9 mouse cellular contexts compared by ENCODE assay signal in the genomic region with DNA sequence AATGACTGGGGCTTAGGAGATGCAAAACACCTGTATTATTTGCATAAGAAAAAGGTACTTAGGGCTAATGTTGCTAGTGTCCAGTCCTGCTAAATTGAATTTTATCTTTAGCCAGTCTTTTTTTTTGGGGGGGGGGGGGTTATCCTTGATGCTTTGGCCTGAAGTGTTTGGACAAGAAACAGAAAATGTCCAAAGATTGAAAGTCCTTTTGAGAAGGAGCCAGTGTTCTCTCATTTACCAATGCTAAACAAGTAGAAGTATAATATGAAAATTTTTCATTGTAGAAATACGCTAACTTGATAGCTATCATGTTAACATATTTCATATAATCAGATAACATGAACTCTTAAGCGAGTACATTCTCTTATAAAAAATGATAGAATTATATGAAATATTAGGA.
A peak's percentile ranks its signal among the peaks of the same experiment; 100 is the strongest.
DNase-seq lines count a peak whose midpoint lies in the region; ATAC-seq and TF ChIP-seq lines count a peak whose summit lies in the region.
"Had no signal": no experiment of that assay in that cellular context is flagged by ENCODE, and none has a peak within 500 bp of the region (broad histone marks: within the 10 kb centered on the region; RNA-seq: fewer than 3 reads in every experiment).

No protein-coding gene starts in this region.

- H3K9me3 ChIP-seq in limb, embryonic 10.5 days (replicated peaks): no peaks in the 10 kb centered on the region
- H3K9me3 ChIP-seq in neural tube, embryonic 12.5 days: no peaks in the 10 kb centered on the region

- WGBS in liver, adult 2 months: 68% methylated on average over 2 of the region's 2 CpGs
- WGBS in limb, embryonic 10.5 days: 91% methylated on average over 2 of the region's 2 CpGs
- WGBS in neural tube, embryonic 12.5 days: 91% methylated on average over 2 of the region's 2 CpGs

- peaks cover 11% of the 10 kb centered on the region for H3K4me1 ChIP-seq in liver, adult 2 months (ENCODE audit: control insufficient read depth, insufficient read depth, low read length)
- peaks cover 6% of the 10 kb centered on the region for H3K4me1 ChIP-seq in embryonic fibroblast, embryonic 13.5 days (ENCODE audit: control insufficient read depth, insufficient read depth, low read length)
- peaks cover 19% of the 10 kb centered on the region for H3K4me1 ChIP-seq in limb, embryonic 10.5 days
- peaks cover 15% of the 10 kb centered on the region for H3K4me1 ChIP-seq in neural tube, embryonic 12.5 days

- H3K79me2 ChIP-seq in liver, adult 2 months (ENCODE audit: control insufficient read depth, insufficient read depth, low read length): peaks cover 12% of the 10 kb centered on the region; the same call in 1 of the 2 replicates

- ATAC-seq in neural tube, embryonic 12.5 days (ENCODE audit: low FRiP score, low read depth): no peak

- H3K36me3 ChIP-seq in liver, adult 2 months (ENCODE audit: control insufficient read depth, insufficient read depth, low read length): no peaks in the 10 kb centered on the region; the same call in none of the 2 replicates
- peaks cover 24% of the 10 kb centered on the region for H3K36me3 ChIP-seq in limb, embryonic 10.5 days
- peaks cover 5% of the 10 kb centered on the region for H3K36me3 ChIP-seq in neural tube, embryonic 12.5 days

- no peak overlapping the region for H3K27ac ChIP-seq in liver, adult 2 months (replicated peaks; ENCODE audit: insufficient read depth, low read depth, low read length)
- H3K27ac ChIP-seq in embryonic fibroblast, embryonic 13.5 days (ENCODE audit: insufficient read depth, low read length): no peak overlapping the region
- no peak overlapping the region for H3K27ac ChIP-seq in limb, embryonic 10.5 days
- no peak overlapping the region for H3K27ac ChIP-seq in neural tube, embryonic 12.5 days

- no peak for TF ChIP-seq POLR2A in liver, adult 2 months (IDR thresholded peaks at IDR 0.05; ENCODE audit: extremely low read depth, insufficient read depth, low read length)
- no peak for TF ChIP-seq POLR2A in embryonic fibroblast, embryonic 13.5 days (IDR thresholded peaks at IDR 0.05; ENCODE audit: low read depth, low read length)

- no peak for TF ChIP-seq CTCF in liver, adult 2 months (IDR thresholded peaks at IDR 0.05; ENCODE audit: low read depth, low read length)
- TF ChIP-seq CTCF in embryonic fibroblast, embryonic 13.5 days (IDR thresholded peaks at IDR 0.05; ENCODE audit: borderline replicate concordance, insufficient read depth, low read length): no peak

- intact Hi-C loops in gastrocnemius, postnatal 36 days (cut with DNase I): loop anchor here (5.0 kb wide), 1 partner anchor 61 kb away; no protein-coding TSS in a partner anchor

- peak; percentile 54 for DNase-seq in liver, adult 2 months (ENCODE audit: extremely low read depth, low read depth, low spot score)
- no peak for DNase-seq in liver
- no peak for DNase-seq in limb, embryonic 10.5 days (ENCODE audit: low spot score)
- DNase-seq in adrenal gland, postnatal 4 days (ENCODE audit: low spot score in 2 of 2): no peak
- no peak for DNase-seq in gastrocnemius, postnatal 36 days
- no peak for DNase-seq in c-Kit-positive CD71-positive TER-119-positive erythroid progenitor cells, embryonic 14.5 days (ENCODE audit: low spot score)
- DNase-seq: lung, adult 18-20 months had no signal

- no peaks in the 10 kb centered on the region for H3K27me3 ChIP-seq in liver, adult 2 months (ENCODE audit: control insufficient read depth, insufficient read depth, low read length)
- no peaks in the 10 kb centered on the region for H3K27me3 ChIP-seq in limb, embryonic 10.5 days (ENCODE audit: low read depth, poor library complexity, severe bottlenecking)
- no peaks in the 10 kb centered on the region for H3K27me3 ChIP-seq in neural tube, embryonic 12.5 days (replicated peaks)

- H3K9ac ChIP-seq in liver, adult 2 months (ENCODE audit: low read depth, low read length): no peak overlapping the region
- H3K9ac ChIP-seq in neural tube, embryonic 12.5 days: no peak overlapping the region

- peak overlapping the region; percentile 50 for H3K4me2 ChIP-seq in neural tube, embryonic 12.5 days (replicated peaks)

- 0 out of 2 replicates have a peak overlapping the region, but pooled peaks have one; percentile 60 for H3K4me3 ChIP-seq in liver, adult 2 months (ENCODE audit: insufficient read depth, low read depth, low read length)
- H3K4me3 ChIP-seq in embryonic fibroblast, embryonic 13.5 days (ENCODE audit: insufficient read depth, low read length): peak overlapping the region; percentile 37
- peak overlapping the region; percentile 59 for H3K4me3 ChIP-seq in limb, embryonic 10.5 days
- no peak overlapping the region for H3K4me3 ChIP-seq in neural tube, embryonic 12.5 days
